Mouse (Mus musculus) ES-E14 (cell line): ENCODE measurements around the gene Asap2.

Source experiments
- CHD2 ChIP-seq: IDR thresholded peaks from 2 replicates; pipeline ENCODE4 v1.6.1; 2014; ENCODE audit warnings: mild to moderate bottlenecking, low read depth, low read length, inconsistent platforms
- HCFC1 ChIP-seq: IDR thresholded peaks from 2 replicates; pipeline ENCODE4 v1.6.1; 2012; ENCODE audit warnings: low read length, inconsistent platforms, borderline replicate concordance; ENCODE audit not compliant: insufficient read depth
- MAFK ChIP-seq: IDR thresholded peaks from 2 replicates; pipeline ENCODE4 v1.6.1; 2014; ENCODE audit warnings: mild to moderate bottlenecking, low read depth, low read length, inconsistent platforms; ENCODE audit not compliant: insufficient read depth
- ZC3H11A ChIP-seq: IDR thresholded peaks from 2 replicates; pipeline ENCODE4 v1.6.1; 2012; ENCODE audit warnings: low read depth, mild to moderate bottlenecking, inconsistent platforms, low read length, borderline replicate concordance
- ZNF384 ChIP-seq: IDR thresholded peaks from 2 replicates; pipeline ENCODE4 v1.6.1; 2012; ENCODE audit warnings: low read depth, low read length, inconsistent platforms

DNA sequence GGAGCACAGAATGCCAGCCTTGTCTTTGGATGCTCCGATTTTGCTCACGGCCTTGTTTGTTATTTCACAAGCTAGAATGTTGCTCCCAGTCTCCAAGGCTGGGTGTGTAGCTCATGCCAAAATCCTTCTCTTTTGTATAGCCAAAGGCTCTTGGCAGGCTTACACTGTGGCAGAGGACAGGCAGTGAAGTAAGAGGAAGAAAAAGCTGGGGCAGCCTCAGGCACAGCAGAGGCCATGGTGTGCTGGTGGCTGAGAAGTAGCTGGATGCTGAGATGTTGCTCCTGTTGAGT, 146.1 kb downstream of the Asap2 start:
- no peak for TF ChIP-seq ZC3H11A
- TF ChIP-seq MAFK, result no peak
- TF ChIP-seq ZNF384, result no peak
- TF ChIP-seq HCFC1, result no peak
- no peak for TF ChIP-seq CHD2
